Mouse (Mus musculus): ENCODE results near the gene Rfx8. TPM values are rescaled to one million over a fixed set of nuclear protein-coding genes. Genes with fewer than 3 reads are reported as not detected.

Gene Rfx8
- polyA plus RNA-seq (2012; rRNA removed): 0.23 and 0.44 TPM in 2 replicates

DNA sequence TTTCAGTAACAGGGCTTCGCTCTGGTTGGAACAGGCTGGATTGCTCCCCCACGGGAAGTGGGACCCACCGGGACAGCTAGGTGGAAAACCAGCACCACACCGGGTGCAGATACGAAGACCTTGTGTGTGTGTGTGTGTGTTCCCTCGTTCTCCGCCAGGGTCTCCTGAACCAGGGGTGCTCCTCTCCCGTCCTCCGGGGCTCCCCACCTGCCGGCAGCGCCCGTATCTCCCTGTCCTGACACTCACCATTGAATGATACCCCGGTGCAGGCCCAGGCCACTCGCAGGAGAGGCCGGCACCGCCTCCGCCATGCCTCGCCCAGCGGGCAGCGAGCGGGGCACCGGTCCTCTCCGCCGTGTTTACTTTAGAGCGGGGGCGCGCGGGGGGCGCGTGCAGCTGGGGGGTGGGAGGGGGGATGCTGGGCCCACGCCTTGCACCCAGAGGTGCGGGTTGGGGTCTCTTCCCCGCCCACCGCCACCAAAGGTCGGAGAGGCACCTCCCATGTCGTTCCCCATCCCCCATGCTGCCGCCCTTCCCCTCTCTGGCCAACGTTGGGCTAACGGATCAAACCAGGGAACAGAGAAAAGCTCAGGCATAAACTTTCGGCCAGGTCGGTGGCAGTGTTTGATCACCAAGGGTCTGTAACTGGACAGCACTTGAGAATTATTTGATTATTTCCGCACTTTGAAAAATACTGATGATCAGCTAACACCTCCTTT, at the start of gene Rfx8:
Gene Rfx8 (minus strand): TSS at position 366 of the 719 bp plus-strand sequence.
- DNase-seq (ENCODE audit: low read depth): no peak

DNA sequence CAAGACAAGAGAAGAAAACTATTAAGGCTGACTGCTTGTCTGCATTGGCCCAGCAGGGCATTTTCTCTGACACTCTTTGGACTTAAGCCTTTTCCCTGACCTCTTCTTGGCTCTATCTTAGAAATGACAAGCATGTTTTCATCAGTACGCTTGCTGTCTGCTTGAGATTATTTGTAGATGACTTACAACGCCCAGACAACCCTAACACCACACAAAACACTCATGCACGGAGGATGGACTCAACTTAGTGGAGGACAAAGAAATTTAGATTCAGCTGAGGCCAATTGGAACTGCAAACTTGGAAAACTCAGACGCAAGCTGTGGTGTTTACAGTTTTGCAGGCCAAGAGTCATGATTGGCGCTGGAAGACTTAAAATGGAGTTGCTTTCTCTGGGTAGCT, 49.6 kb upstream of the Rfx8 start:
- no peak for DNase-seq (ENCODE audit: low read depth)

DNA sequence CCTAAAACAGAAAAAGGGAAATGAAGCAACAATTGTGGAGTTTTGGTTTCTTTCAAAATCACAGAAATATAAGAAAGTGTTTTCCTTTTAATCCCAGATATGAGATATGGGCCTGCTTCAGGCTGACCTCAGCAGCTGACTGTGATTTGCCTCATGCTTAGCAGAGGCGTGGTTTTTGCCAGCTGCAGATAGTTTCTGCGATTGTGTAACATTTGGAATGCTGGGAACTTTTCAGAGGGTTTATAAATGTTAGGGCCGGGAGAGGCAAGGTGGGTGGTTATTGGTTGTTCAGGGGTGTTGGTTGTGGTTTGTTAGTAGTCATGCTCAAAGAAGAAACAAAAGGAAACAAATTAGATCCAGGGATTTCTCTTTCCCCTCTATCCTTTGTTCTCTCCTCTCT, 47.2 kb upstream of the Rfx8 start:
- DNase-seq (ENCODE audit: low read depth): no peak

- no peak for DNase-seq (ENCODE audit: low read depth)
These were observed 45.2 kb upstream of the Rfx8 start for GRCm38 (mm10) chr1:39765854-39766493.

GRCm38 (mm10) chr1:39762025-39762370, 41.2 kb upstream of the Rfx8 start:
- peak; percentile 24 for DNase-seq (ENCODE audit: low read depth)

- peak; percentile 19 for DNase-seq (ENCODE audit: low read depth)
These were observed 40.6 kb upstream of the Rfx8 start for GRCm38 (mm10) chr1:39761211-39762024.

GRCm38 (mm10) chr1:39760181-39760715, 39.5 kb upstream of the Rfx8 start:
- no peak for DNase-seq (ENCODE audit: low read depth)

GRCm38 (mm10) chr1:39759231-39760175, 38.7 kb upstream of the Rfx8 start:
- DNase-seq (ENCODE audit: low read depth): no peak

DNA sequence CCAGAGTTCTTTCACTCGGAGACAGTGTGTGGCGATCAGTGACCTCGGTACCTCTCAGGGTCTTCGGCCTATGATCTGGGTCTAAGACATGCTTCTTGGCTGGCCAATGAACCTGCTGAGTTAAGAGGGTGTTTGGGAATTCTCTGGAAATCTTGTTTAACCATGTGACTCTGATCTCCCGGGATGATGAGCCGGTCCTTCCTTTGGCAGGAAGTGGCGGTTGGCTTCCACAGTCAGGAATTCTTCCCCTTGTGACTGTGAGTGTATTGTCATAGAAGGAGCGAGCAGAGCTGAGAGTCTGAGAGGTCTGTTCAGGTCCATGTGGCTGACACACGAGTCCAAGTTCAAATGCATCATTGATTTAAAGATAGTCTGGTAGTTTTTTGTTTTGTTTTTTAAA, 37.4 kb upstream of the Rfx8 start:
- no peak for DNase-seq (ENCODE audit: low read depth)

- peak; percentile 30 for DNase-seq (ENCODE audit: low read depth)
These were observed 36.2 kb upstream of the Rfx8 start for GRCm38 (mm10) chr1:39756952-39757351.

GRCm38 (mm10) chr1:39754224-39754957, 33.6 kb upstream of the Rfx8 start:
- peak; percentile 81 for DNase-seq (ENCODE audit: low read depth)

DNA sequence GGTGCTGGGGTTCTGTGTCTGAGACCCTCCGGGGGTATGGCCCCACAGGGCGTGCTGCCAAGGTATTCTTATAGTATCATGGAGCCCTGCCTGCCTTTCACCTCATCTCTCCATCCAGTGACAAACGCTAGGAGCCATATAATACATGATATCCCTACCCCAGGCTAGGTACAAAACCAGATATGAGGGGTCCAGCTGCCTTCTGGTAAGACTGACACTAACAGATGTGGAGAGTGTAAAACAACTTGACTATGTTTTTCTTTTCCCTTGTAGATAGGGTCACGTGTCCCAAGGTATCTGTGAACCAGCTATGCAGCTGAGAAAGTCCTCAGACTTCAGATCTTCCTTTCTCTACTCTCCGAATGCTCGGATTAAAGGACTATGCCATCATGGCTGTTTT, 30.7 kb upstream of the Rfx8 start:
- DNase-seq (ENCODE audit: low read depth): no peak

- no peak for DNase-seq (ENCODE audit: low read depth)
These were observed 28.9 kb upstream of the Rfx8 start for GRCm38 (mm10) chr1:39749664-39750063.

GRCm38 (mm10) chr1:39749214-39749613, 28.4 kb upstream of the Rfx8 start:
- DNase-seq (ENCODE audit: low read depth): no peak

DNA sequence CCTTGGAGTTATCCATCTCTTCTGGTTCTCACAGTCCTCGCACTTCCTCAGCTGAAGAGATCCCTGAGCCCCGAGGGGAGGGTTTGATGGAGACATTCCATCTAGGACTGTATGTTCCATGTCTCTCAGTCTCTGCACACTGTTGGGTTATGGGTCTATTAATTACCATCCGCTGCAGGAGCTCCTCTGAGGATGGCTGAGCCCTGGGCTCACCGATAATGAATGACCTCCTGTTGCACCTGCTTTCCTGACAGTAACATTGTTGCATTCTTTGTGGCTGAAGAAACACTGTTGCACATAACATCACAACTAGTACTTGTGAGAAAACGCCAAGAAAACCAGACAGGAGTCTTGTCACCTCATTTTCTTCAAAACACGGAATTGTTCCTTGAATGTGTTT, 27.9 kb upstream of the Rfx8 start:
- DNase-seq (ENCODE audit: low read depth): no peak

- no peak for DNase-seq (ENCODE audit: low read depth)
These were observed 25.7 kb upstream of the Rfx8 start for GRCm38 (mm10) chr1:39746464-39746863.

DNA sequence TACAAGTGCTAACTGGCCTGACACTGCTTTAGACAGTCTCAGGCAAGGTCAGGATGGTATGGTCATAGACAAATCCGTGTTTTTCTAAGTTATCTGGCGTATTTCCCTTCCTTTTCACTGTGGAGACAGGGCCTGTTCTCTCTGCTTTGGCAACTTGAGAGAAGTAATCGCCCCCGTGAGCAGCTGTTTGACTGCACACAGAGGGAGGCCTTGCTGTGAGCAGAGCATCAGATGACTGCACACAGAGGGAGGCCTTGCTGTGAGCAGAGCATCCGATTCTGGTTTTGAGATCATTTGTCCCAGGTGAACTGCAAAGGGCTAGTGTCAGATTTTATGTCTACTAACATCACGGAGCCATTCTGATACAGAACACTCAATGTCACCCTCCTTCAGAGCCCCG, 20.2 kb upstream of the Rfx8 start:
- DNase-seq (ENCODE audit: low read depth): no peak

DNA sequence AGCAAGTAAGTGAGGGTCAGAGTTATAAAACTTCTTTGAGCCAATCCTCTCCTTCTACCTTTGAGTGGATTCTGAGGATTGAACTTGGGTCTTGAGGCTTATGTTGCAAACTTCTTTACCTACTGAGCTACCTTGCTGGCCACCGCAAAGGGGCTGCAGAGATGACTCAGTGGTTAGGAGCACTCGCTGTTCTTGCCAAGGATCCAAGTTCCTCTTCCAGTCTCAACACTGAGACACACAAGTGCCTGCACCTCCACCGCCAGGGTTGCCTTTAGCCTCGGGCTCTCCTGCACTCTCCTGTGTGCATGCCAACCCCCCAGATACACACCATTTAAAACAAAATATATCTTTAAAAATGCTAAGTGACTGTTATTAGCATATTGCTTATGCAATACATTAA, 19.2 kb upstream of the Rfx8 start:
- no peak for DNase-seq (ENCODE audit: low read depth)

DNA sequence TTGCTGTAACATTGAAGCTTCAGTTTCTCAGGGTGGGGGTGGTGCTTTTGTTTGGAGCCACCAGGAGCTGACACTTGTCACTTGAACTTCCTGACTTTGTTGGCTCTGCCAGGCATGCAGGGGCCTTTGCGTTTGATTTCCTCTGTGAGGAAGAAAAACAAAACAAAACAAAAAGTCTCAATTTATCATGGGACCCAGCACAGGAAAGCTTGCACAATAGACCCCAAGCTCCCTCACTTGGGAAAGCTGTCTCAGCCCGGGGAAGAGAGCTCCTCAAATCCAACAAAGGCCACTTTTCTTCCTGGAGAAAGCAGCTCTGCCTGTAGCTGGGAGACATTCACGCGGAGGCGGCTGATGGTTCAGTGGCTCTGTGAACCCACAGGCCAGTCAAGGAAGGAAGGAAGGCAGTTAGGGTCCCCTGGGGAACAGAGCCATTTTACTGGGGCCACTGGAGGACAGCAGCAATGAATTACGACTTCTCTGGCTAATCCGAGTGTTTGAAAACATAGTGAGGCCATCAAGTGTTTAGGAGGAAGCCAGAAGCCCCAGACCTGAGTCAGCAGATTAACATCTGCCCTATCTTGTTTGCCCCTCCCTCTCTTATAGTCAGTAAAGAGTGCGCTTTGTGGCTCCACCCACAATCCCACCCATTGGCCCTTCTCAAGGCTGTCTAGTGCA, 15.3 kb upstream of the Rfx8 start:
- no peak for DNase-seq (ENCODE audit: low read depth)

- DNase-seq (ENCODE audit: low read depth): no peak
These were observed 14.7 kb upstream of the Rfx8 start for GRCm38 (mm10) chr1:39735493-39735892.

All from gonadal fat pad, adult 2 months (tissue).